Mouse (Mus musculus) heart, postnatal 0 days (tissue): ENCODE measurements around the gene Psmd11. TPM values are rescaled to one million over a fixed set of nuclear protein-coding genes. Genes with fewer than 3 reads are reported as not detected.

Experiments
- ATAC-seq: fragments of 200-750 bp; cut with Nextera tagmentation; 2 replicates; pipeline ENCODE4 v1.8.0; 2017; ENCODE audit warnings: low read depth, moderate number of reproducible peaks, moderate library complexity; ENCODE audit not compliant: insufficient read depth
- DNase-seq: peaks from one replicate; pipeline ENCODE4 v3.0.0-alpha.2; 2016; ENCODE audit warnings: low spot score
- H3K27ac ChIP-seq: fragments of 300-500 bp; sonication (generic); 2 replicates; pipeline ENCODE4 v1.5.1; 2014; ENCODE audit warnings: low read depth, mild to moderate bottlenecking
- H3K27me3 ChIP-seq: fragments of 300-500 bp; sonication (generic); 2 replicates; pipeline ENCODE4 v1.6.1; 2014; ENCODE audit warnings: low read length, mixed read lengths; ENCODE audit not compliant: control insufficient read depth, insufficient read depth
- H3K36me3 ChIP-seq: fragments of 300-500 bp; sonication (generic); replicated peaks from 2 replicates; pipeline ENCODE4 v1.6.1; 2014; ENCODE audit warnings: low read length, mixed read lengths; ENCODE audit not compliant: control insufficient read depth, insufficient read depth
- H3K4me1 ChIP-seq: fragments of 300-500 bp; sonication (generic); 2 replicates; pipeline ENCODE4 v1.6.1; 2014; ENCODE audit warnings: antibody characterized with exemption; ENCODE audit not compliant: control insufficient read depth, insufficient read depth
- H3K4me2 ChIP-seq: fragments of 300-500 bp; sonication (generic); 2 replicates; pipeline ENCODE4 v1.6.1; 2014; ENCODE audit warnings: low read depth, mild to moderate bottlenecking, low read length, moderate library complexity
- H3K4me3 ChIP-seq: fragments of 300-500 bp; sonication (generic); 2 replicates; pipeline ENCODE4 v1.5.1; 2014; ENCODE audit warnings: low read depth, low read length
- H3K9ac ChIP-seq: fragments of 300-500 bp; sonication (generic); replicated peaks from 2 replicates; pipeline ENCODE4 v1.6.1; 2014; ENCODE audit warnings: low read depth, low read length, mixed read lengths
- H3K9me3 ChIP-seq: fragments of 300-500 bp; sonication (generic); replicated peaks from 2 replicates; pipeline ENCODE4 v1.6.1; 2016; ENCODE audit warnings: low read length; ENCODE audit not compliant: control insufficient read depth
- CTCF ChIP-seq: IDR thresholded peaks from 2 replicates; pipeline ENCODE4 v1.5.1; 2016; ENCODE audit warnings: antibody characterized with exemption, control low read depth, low read depth
- EP300 ChIP-seq: IDR thresholded peaks from 2 replicates; pipeline ENCODE4 v1.6.1; 2016; ENCODE audit warnings: antibody characterized with exemption, low read depth
- WGBS: fragments of 180-500 bp; shearing (Covaris S2); extraction: QIAGEN DNeasy Blood & Tissue Kit; methylation state at CpG from one replicate; pipeline ENCODE4 v1.1.7; 2014; 5-methylcytosine and 5-hydroxymethylcytosine counted together
- polyA plus RNA-seq: library from polyadenylated mRNA; unstranded; fragments of >200 nt; fragmentation: Nextera tagmentation; extraction: Ambion mirVana; gene quantifications from 2 replicates; pipeline ENCODE4 v1.2.1, GENCODE M21; 2015
- total RNA-seq: library from RNA; depleted of rRNA; stranded (reverse); fragments of >200 nt; gene quantifications from 2 replicates; pipeline ENCODE4 v1.2.3, GENCODE M21; 2014; ENCODE audit warnings: low replicate concordance

Psmd11 gene
- total and polyA plus RNA-seq, 2 experiments from 2014 or later = 36.0 to 187 TPM

- H3K27me3 ChIP-seq = peaks cover 9% of the 10 kb centered on the region
- no peak for DNase-seq
- no peak overlapping the region for H3K9ac ChIP-seq
- H3K27ac ChIP-seq = no peak overlapping the region
- no peak for ATAC-seq
- no peak for TF ChIP-seq CTCF
- no peak for TF ChIP-seq EP300
- H3K36me3 ChIP-seq = 0 out of 2 replicates have a peak, but pooled peaks cover 2% of the 10 kb centered on the region
- H3K4me1 ChIP-seq = peaks cover 9% of the 10 kb centered on the region; the same call in 1 of the 2 replicates
- no peak overlapping the region for H3K4me2 ChIP-seq
- 85% methylated on average over 31 of the region's 31 CpGs for WGBS
- no peaks in the 10 kb centered on the region for H3K9me3 ChIP-seq
- no peak overlapping the region for H3K4me3 ChIP-seq
These were observed 51.8 kb downstream of the Psmd11 start for GRCm38 (mm10) chr11:80479906-80480866.

DNA sequence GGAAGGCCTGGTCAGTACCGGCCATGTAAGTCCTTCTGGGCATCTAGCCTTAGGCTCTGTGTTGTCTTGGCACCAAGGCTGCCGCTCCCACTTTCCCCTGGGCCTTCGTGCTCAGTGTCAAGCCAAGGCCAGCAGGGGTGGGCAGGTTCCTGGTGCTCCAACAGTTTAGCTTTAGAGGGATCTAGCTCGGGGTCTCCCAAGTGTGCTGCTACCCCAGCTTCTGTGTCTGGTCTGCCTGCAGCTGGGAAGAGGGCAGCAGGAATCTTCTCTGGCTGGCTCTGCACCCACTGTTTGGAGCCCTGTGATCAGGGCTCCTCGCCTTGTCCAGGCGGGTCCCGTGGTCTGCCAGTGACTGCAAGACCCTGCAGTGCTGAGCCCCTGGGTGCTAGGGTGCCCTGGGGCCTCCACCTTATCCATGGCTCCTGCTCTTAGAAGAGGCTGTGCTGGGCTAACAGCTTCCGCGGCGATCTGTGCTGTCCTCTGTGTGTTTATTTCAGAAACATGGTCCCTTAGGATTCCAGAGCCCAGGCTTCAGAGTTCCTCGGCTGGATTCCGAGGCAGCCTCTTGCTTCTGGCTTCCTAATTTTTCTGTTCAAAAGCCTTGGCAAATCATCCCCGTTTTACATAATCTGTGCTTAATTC is 53.1 kb downstream of the Psmd11 start:
- TF ChIP-seq EP300 (no peak), CTCF (no peak)
- Histone ChIP-seq H3K9me3 (no peaks in the 10 kb centered on the region), H3K27me3 (peaks cover 9% of the 10 kb centered on the region), H3K4me3 (no peak overlapping the region), H3K4me1 (peaks cover 16% of the 10 kb centered on the region; the same call in 1 of the 2 replicates), H3K4me2 (no peak overlapping the region), H3K36me3 (0 out of 2 replicates have a peak, but pooled peaks cover 2% of the 10 kb centered on the region), H3K9ac (no peak overlapping the region), H3K27ac (no peak overlapping the region)
- ATAC-seq (no peak), DNase-seq (no peak)
- 81% methylated on average over 13 of the region's 13 CpGs for WGBS

- Histone ChIP-seq H3K27ac (no peak overlapping the region), H3K4me1 (peaks cover 17% of the 10 kb centered on the region; the same call in 1 of the 2 replicates), H3K9me3 (no peaks in the 10 kb centered on the region), H3K36me3 (0 out of 2 replicates have a peak, but pooled peaks cover 2% of the 10 kb centered on the region), H3K27me3 (peaks cover 9% of the 10 kb centered on the region), H3K4me3 (no peak overlapping the region), H3K9ac (no peak overlapping the region), H3K4me2 (no peak overlapping the region)
- DNase-seq (no peak), ATAC-seq (no peak)
- no peak for TF ChIP-seq CTCF
- no peak for TF ChIP-seq EP300
- 84% methylated on average over 10 of the region's 10 CpGs for whole genome bisulfite sequencing
These were observed 53.9 kb downstream of the Psmd11 start for GRCm38 (mm10) chr11:80482347-80482746.

DNA sequence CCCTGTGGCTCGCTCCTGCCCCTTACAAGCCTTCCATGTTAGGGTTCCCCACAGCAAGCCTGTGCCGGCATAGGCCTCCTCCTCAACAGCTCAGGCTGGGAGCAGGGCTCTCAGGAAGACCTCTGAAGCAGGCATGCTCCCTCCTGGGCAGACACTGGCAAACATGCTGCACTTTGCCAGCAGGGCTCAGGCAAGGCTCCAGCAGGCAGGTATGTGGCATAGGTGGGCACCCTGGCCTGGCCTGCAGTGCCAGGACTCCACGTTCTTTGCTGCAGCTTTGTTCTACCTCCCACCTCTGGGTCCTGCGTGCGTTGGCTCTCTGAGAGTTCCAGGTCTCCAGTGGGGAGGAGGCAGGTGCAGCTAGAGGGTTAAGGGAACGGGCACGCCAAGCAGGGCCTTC is 54.5 kb downstream of the Psmd11 start:
- H3K4me3 ChIP-seq = no peak overlapping the region
- H3K9me3 ChIP-seq = no peaks in the 10 kb centered on the region
- H3K4me2 ChIP-seq = no peak overlapping the region
- no peak overlapping the region for H3K27ac ChIP-seq
- 95% methylated on average over 7 of the region's 7 CpGs for WGBS
- peaks cover 12% of the 10 kb centered on the region; the same call in 1 of the 2 replicates for H3K4me1 ChIP-seq
- H3K9ac ChIP-seq = no peak overlapping the region
- DNase-seq (no peak), ATAC-seq (no peak)
- TF ChIP-seq EP300 (no peak), CTCF (no peak)
- 0 out of 2 replicates have a peak, but pooled peaks cover 2% of the 10 kb centered on the region for H3K36me3 ChIP-seq
- H3K27me3 ChIP-seq = peaks cover 8% of the 10 kb centered on the region

DNA sequence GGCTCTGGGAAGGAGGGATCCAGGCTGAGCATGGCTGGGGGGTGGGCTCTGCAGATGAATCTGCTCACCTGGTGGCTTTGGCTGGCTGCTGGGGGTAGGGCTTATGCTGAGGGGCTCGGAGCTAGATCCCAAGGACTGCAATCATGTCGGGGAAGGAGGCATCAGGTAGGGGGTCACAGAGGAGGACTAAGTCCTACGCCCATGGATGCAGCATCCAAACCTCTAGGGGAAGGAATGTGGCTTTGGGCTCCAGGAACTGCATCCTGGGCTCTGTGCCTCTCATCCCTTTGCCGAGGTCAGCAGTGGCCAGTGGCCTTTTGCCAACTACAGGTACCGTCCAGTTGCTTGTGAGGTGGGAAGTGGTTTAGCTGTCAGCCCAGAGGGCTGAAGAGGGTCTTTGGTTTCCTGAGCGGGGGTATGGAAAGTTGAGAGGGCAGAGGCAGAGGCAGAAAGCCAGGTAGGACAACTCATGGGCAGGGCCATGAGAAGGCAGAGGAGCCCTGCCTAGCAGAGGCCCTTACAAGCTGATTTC is 55.2 kb downstream of the Psmd11 start:
- Histone ChIP-seq H3K27me3 (peaks cover 3% of the 10 kb centered on the region), H3K36me3 (0 out of 2 replicates have a peak, but pooled peaks cover 2% of the 10 kb centered on the region), H3K9ac (no peak overlapping the region), H3K4me3 (no peak overlapping the region), H3K4me2 (no peak overlapping the region), H3K9me3 (no peaks in the 10 kb centered on the region), H3K4me1 (peaks cover 11% of the 10 kb centered on the region; the same call in 1 of the 2 replicates), H3K27ac (no peak overlapping the region)
- ATAC-seq (no peak), DNase-seq (no peak)
- WGBS = 84% methylated on average over 6 of the region's 6 CpGs
- TF ChIP-seq EP300 (no peak), CTCF (no peak)
